Mouse (Mus musculus) heart, adult 2 months (tissue): ENCODE results near the gene Necab2. TPM values are rescaled to one million over a fixed set of nuclear protein-coding genes. Genes with fewer than 3 reads are reported as not detected.

ENCODE experiments used
- DNase-seq, 2 experiments: peaks; one replicate each; pipeline ENCODE4 v3.0.0; 2021
- H3K27ac ChIP-seq: fragments of 200-600 bp; 2 replicates; pipeline ENCODE4 v1.8.1; 2022
- H3K27me3 ChIP-seq: fragments of 200-500 bp; 2 replicates; pipeline ENCODE4 v1.6.1; 2012; ENCODE audit warnings: mild to moderate bottlenecking, low read length, inconsistent platforms, mixed read lengths; ENCODE audit not compliant: control insufficient read depth, insufficient read depth
- H3K36me3 ChIP-seq: fragments of 200-500 bp; 2 replicates; pipeline ENCODE4 v1.6.1; 2012; ENCODE audit warnings: low read length, inconsistent platforms; ENCODE audit not compliant: control insufficient read depth, insufficient read depth
- H3K4me1 ChIP-seq: fragments of 200-500 bp; 2 replicates; pipeline ENCODE4 v1.6.1; 2011; ENCODE audit warnings: low read length; ENCODE audit not compliant: control insufficient read depth, insufficient read depth
- H3K4me3 ChIP-seq: fragments of 200-600 bp; 2 replicates; pipeline ENCODE4 v1.8.1; 2022
- H3K79me2 ChIP-seq: fragments of 200-500 bp; replicated peaks from 2 replicates; pipeline ENCODE4 v1.6.1; 2012; ENCODE audit warnings: mild to moderate bottlenecking, inconsistent platforms, low read length, moderate library complexity, mixed read lengths; ENCODE audit not compliant: control insufficient read depth, insufficient read depth
- H3K9ac ChIP-seq: fragments of 200-500 bp; 2 replicates; pipeline ENCODE4 v1.6.1; 2012; ENCODE audit warnings: low read depth, mild to moderate bottlenecking, control low read depth, inconsistent platforms, low read length, mixed read lengths
- CTCF ChIP-seq: fragments of 200-600 bp; IDR thresholded peaks from 2 replicates; pipeline ENCODE4 v1.8.1; 2022; ENCODE audit warnings: antibody characterized with exemption, mild to moderate bottlenecking, moderate library complexity
- EP300 ChIP-seq: fragments of 200-500 bp; IDR thresholded peaks from 2 replicates; pipeline ENCODE4 v1.6.1; 2011; ENCODE audit warnings: low read depth, low read length, control low read depth; ENCODE audit not compliant: insufficient read depth
- POLR2A ChIP-seq: fragments of 200-500 bp; IDR thresholded peaks from 2 replicates; pipeline ENCODE4 v1.6.1; 2011; ENCODE audit warnings: mild to moderate bottlenecking, low read depth, low read length, control low read depth; ENCODE audit not compliant: insufficient read depth
- WGBS: fragments of 180-500 bp; shearing (Covaris S2); methylation state at CpG from one replicate; pipeline ENCODE4 v1.1.7; 2018; 5-methylcytosine and 5-hydroxymethylcytosine counted together
- intact Hi-C: fragments of 180-260 bp; cut with DNase I; formaldehyde crosslinking; loops from one replicate; pipeline ENCODE4 v1.15.1; 2025
- polyA plus RNA-seq: library from polyadenylated mRNA; depleted of rRNA; stranded (reverse); fragments of >200 nt; gene quantifications from 2 replicates; pipeline ENCODE4 v1.2.3, GENCODE M21; 2012
- total RNA-seq, 2 experiments: library from RNA; stranded (reverse); gene quantifications; 2 replicates each; pipeline ENCODE4 v1.2.3; 2021

The Necab2 gene
- total and polyA plus RNA-seq, 3 experiments = not detected

- no peak overlapping the region for H3K4me3 ChIP-seq
- WGBS = 47% methylated on average over 10 of the region's 10 CpGs
- peak overlapping the region; percentile 85 for H3K27ac ChIP-seq
- TF ChIP-seq CTCF (no peak), EP300 (no peak), POLR2A (no peak)
- H3K79me2 ChIP-seq = no peaks in the 10 kb centered on the region
- H3K4me1 ChIP-seq = peaks cover 52% of the 10 kb centered on the region
- no peaks in the 10 kb centered on the region for H3K27me3 ChIP-seq
- DNase-seq = peak in 1 of 2 experiments; percentile 70
- no peak overlapping the region for H3K9ac ChIP-seq
- intact Hi-C loops = no loop called here
- no peaks in the 10 kb centered on the region for H3K36me3 ChIP-seq
These were observed 21.8 kb upstream of the Necab2 start for GRCm38 (mm10) chr8:119424740-119425139.

- Histone ChIP-seq H3K9ac (peak overlapping the region; percentile 3; the same call in 1 of the 2 replicates), H3K79me2 (no peaks in the 10 kb centered on the region), H3K27me3 (no peaks in the 10 kb centered on the region), H3K4me1 (peaks cover 52% of the 10 kb centered on the region), H3K4me3 (no peak overlapping the region), H3K36me3 (no peaks in the 10 kb centered on the region), H3K27ac (peak overlapping the region; percentile 85)
- WGBS = 42% methylated on average over 10 of the region's 10 CpGs
- TF ChIP-seq CTCF (peak; percentile 41), EP300 (peak; percentile 78; the same call in 1 of the 2 replicates), POLR2A (0 out of 2 replicates have a peak, but pooled peaks have one; percentile 29)
- DNase-seq = peak; percentile 64 to 79
- intact Hi-C loops = no loop called here
These were observed 21.0 kb upstream of the Necab2 start for GRCm38 (mm10) chr8:119425533-119425932.

GRCm38 (mm10) chr8:119426069-119426735 is 20.3 kb upstream of the Necab2 start:
- Histone ChIP-seq H3K27ac (peak overlapping the region; percentile 85), H3K27me3 (no peaks in the 10 kb centered on the region), H3K9ac (peak overlapping the region; percentile 17), H3K4me3 (no peak overlapping the region), H3K79me2 (no peaks in the 10 kb centered on the region), H3K4me1 (peaks cover 52% of the 10 kb centered on the region), H3K36me3 (no peaks in the 10 kb centered on the region)
- intact Hi-C loops = no loop called here
- 51% methylated on average over 6 of the region's 6 CpGs for WGBS
- peak in 1 of 2 experiments; percentile 58 for DNase-seq
- TF ChIP-seq POLR2A (no peak), EP300 (no peak), CTCF (no peak)

GRCm38 (mm10) chr8:119427634-119428349 is 18.7 kb upstream of the Necab2 start:
- Histone ChIP-seq H3K27me3 (no peaks in the 10 kb centered on the region), H3K79me2 (no peaks in the 10 kb centered on the region), H3K4me1 (peaks cover 37% of the 10 kb centered on the region), H3K9ac (no peak overlapping the region), H3K36me3 (no peaks in the 10 kb centered on the region), H3K27ac (peak overlapping the region; percentile 45), H3K4me3 (no peak overlapping the region)
- TF ChIP-seq CTCF = no peak
- no peak for TF ChIP-seq POLR2A
- no peak for TF ChIP-seq EP300
- intact Hi-C loops = no loop called here
- WGBS = 55% methylated on average over 12 of the region's 12 CpGs
- DNase-seq = peak; percentile 62 to 74

- TF ChIP-seq POLR2A (no peak), CTCF (no peak), EP300 (no peak)
- Histone ChIP-seq H3K27me3 (no peaks in the 10 kb centered on the region), H3K27ac (no peak overlapping the region; the same call in 1 of the 2 replicates), H3K9ac (no peak overlapping the region), H3K79me2 (no peaks in the 10 kb centered on the region), H3K36me3 (no peaks in the 10 kb centered on the region), H3K4me1 (peaks cover 34% of the 10 kb centered on the region), H3K4me3 (no peak overlapping the region)
- no peak for DNase-seq
- intact Hi-C loops = no loop called here
- 39% methylated on average over 7 of the region's 7 CpGs for WGBS
These were observed 18.2 kb upstream of the Necab2 start for GRCm38 (mm10) chr8:119428350-119428740.
